Mouse (Mus musculus): Measurements from ENCODE around the gene Acer2. TPM values are rescaled to one million over a fixed set of nuclear protein-coding genes. Genes with fewer than 3 reads are reported as not detected.

The Acer2 gene
- polyA plus RNA-seq, 1 experiment from 2014 or later, result 8.1 TPM

- Histone ChIP-seq H3K9me3 (replicated peaks) (no peaks in the 10 kb centered on the region), H3K27me3 (replicated peaks) (no peaks in the 10 kb centered on the region), H3K4me2 (no peak overlapping the region), H3K9ac (no peak overlapping the region), H3K4me1 (peaks cover 6% of the 10 kb centered on the region; the same call in 1 of the 2 replicates), H3K36me3 (no peaks in the 10 kb centered on the region), H3K27ac (peak overlapping the region; percentile 30; the same call in 1 of the 2 replicates), H3K4me3 (no peak overlapping the region)
- WGBS (ENCODE audit: insufficient replicate concordance), result 33% methylated on average over 14 of the region's 14 CpGs
- ATAC-seq, result peak; percentile 40
These were observed 24.7 kb downstream of the Acer2 start for GRCm38 (mm10) chr4:86898791-86899474.

- peak; percentile 30; the same call in 1 of the 2 replicates for ATAC-seq
These were observed 28.2 kb downstream of the Acer2 start for GRCm38 (mm10) chr4:86902351-86902750.

GRCm38 (mm10) chr4:86904969-86905368 lies 30.8 kb downstream of the Acer2 start:
- Histone ChIP-seq H3K36me3 (no peaks in the 10 kb centered on the region), H3K27ac (no peak overlapping the region), H3K4me1 (0 out of 2 replicates have a peak, but pooled peaks cover 6% of the 10 kb centered on the region), H3K4me2 (no peak overlapping the region), H3K9me3 (replicated peaks) (no peaks in the 10 kb centered on the region), H3K4me3 (no peak overlapping the region), H3K27me3 (replicated peaks) (no peaks in the 10 kb centered on the region), H3K9ac (no peak overlapping the region)
- WGBS (ENCODE audit: insufficient replicate concordance), result 21% methylated on average over 3 of the region's 3 CpGs
- ATAC-seq, result no peak

More at GRCm38 (mm10) chr4:86902351-86902750, 28.2 kb downstream of the Acer2 start:
- Histone ChIP-seq H3K4me1 (peaks cover 6% of the 10 kb centered on the region; the same call in 1 of the 2 replicates), H3K27me3 (replicated peaks) (no peaks in the 10 kb centered on the region), H3K27ac (peak overlapping the region; percentile 25; the same call in 1 of the 2 replicates), H3K9me3 (replicated peaks) (no peaks in the 10 kb centered on the region), H3K36me3 (no peaks in the 10 kb centered on the region), H3K9ac (no peak overlapping the region), H3K4me2 (no peak overlapping the region), H3K4me3 (no peak overlapping the region)
- 23% methylated on average over 6 of the region's 6 CpGs for WGBS (ENCODE audit: insufficient replicate concordance)

- Histone ChIP-seq H3K9me3 (replicated peaks) (no peaks in the 10 kb centered on the region), H3K4me3 (no peak overlapping the region), H3K4me2 (no peak overlapping the region), H3K36me3 (no peaks in the 10 kb centered on the region), H3K27ac (no peak overlapping the region), H3K9ac (no peak overlapping the region), H3K27me3 (replicated peaks) (no peaks in the 10 kb centered on the region), H3K4me1 (0 out of 2 replicates have a peak, but pooled peaks cover 6% of the 10 kb centered on the region)
- WGBS (ENCODE audit: insufficient replicate concordance), result 74% methylated on average over 1 of the region's 1 CpGs
- no peak for ATAC-seq
These were observed 31.7 kb downstream of the Acer2 start for GRCm38 (mm10) chr4:86905869-86906268.

GRCm38 (mm10) chr4:86911576-86912341 lies 37.6 kb downstream of the Acer2 start:
- no peak overlapping the region for H3K4me3 ChIP-seq
- H3K27ac ChIP-seq, result no peak overlapping the region
- H3K36me3 ChIP-seq, result no peaks in the 10 kb centered on the region
- H3K9me3 ChIP-seq (replicated peaks), result no peaks in the 10 kb centered on the region
- peaks cover 10% of the 10 kb centered on the region for H3K4me1 ChIP-seq
- H3K9ac ChIP-seq, result no peak overlapping the region
- no peak for ATAC-seq
- 43% methylated on average over 18 of the region's 18 CpGs for WGBS (ENCODE audit: insufficient replicate concordance)
- H3K4me2 ChIP-seq, result no peak overlapping the region
- no peaks in the 10 kb centered on the region for H3K27me3 ChIP-seq (replicated peaks)

GRCm38 (mm10) chr4:86912757-86913156 lies 38.6 kb downstream of the Acer2 start:
- Histone ChIP-seq H3K27ac (no peak overlapping the region), H3K27me3 (replicated peaks) (no peaks in the 10 kb centered on the region), H3K9ac (no peak overlapping the region), H3K4me1 (peaks cover 10% of the 10 kb centered on the region), H3K36me3 (no peaks in the 10 kb centered on the region), H3K4me3 (no peak overlapping the region), H3K9me3 (replicated peaks) (no peaks in the 10 kb centered on the region), H3K4me2 (no peak overlapping the region)
- ATAC-seq, result no peak
- WGBS (ENCODE audit: insufficient replicate concordance), result 58% methylated on average over 7 of the region's 7 CpGs

GRCm38 (mm10) chr4:86916062-86916461 lies 41.9 kb downstream of the Acer2 start:
- H3K27ac ChIP-seq, result no peak overlapping the region
- H3K9ac ChIP-seq, result no peak overlapping the region
- 42% methylated on average over 1 of the region's 1 CpGs for WGBS (ENCODE audit: insufficient replicate concordance)
- no peaks in the 10 kb centered on the region for H3K9me3 ChIP-seq (replicated peaks)
- H3K4me1 ChIP-seq, result peaks cover 10% of the 10 kb centered on the region
- H3K4me2 ChIP-seq, result no peak overlapping the region
- H3K36me3 ChIP-seq, result no peaks in the 10 kb centered on the region
- H3K27me3 ChIP-seq (replicated peaks), result no peaks in the 10 kb centered on the region
- no peak overlapping the region for H3K4me3 ChIP-seq
- ATAC-seq, result no peak

GRCm38 (mm10) chr4:86923476-86924055 lies 49.4 kb downstream of the Acer2 start:
- Histone ChIP-seq H3K27ac (no peak overlapping the region), H3K36me3 (no peaks in the 10 kb centered on the region), H3K27me3 (replicated peaks) (no peaks in the 10 kb centered on the region), H3K9ac (no peak overlapping the region), H3K4me3 (no peak overlapping the region), H3K9me3 (replicated peaks) (no peaks in the 10 kb centered on the region), H3K4me1 (no peaks in the 10 kb centered on the region), H3K4me2 (no peak overlapping the region)
- WGBS (ENCODE audit: insufficient replicate concordance), result 70% methylated on average over 3 of the region's 3 CpGs
- ATAC-seq, result no peak

- no peaks in the 10 kb centered on the region for H3K36me3 ChIP-seq
- no peaks in the 10 kb centered on the region for H3K4me1 ChIP-seq
- H3K9ac ChIP-seq, result no peak overlapping the region
- H3K27ac ChIP-seq, result no peak overlapping the region
- WGBS (ENCODE audit: insufficient replicate concordance), result 11% methylated on average over 9 of the region's 9 CpGs
- no peak for ATAC-seq
- no peaks in the 10 kb centered on the region for H3K9me3 ChIP-seq (replicated peaks)
- no peak overlapping the region for H3K4me2 ChIP-seq
- no peak overlapping the region for H3K4me3 ChIP-seq
- no peaks in the 10 kb centered on the region for H3K27me3 ChIP-seq (replicated peaks)
These were observed 50.7 kb downstream of the Acer2 start for GRCm38 (mm10) chr4:86924804-86925458.

GRCm38 (mm10) chr4:86926997-86927396 lies 52.8 kb downstream of the Acer2 start:
- H3K9me3 ChIP-seq (replicated peaks), result no peaks in the 10 kb centered on the region
- WGBS (ENCODE audit: insufficient replicate concordance), result 71% methylated on average over 3 of the region's 3 CpGs
- peaks cover 4% of the 10 kb centered on the region; the same call in 1 of the 2 replicates for H3K4me1 ChIP-seq
- no peaks in the 10 kb centered on the region for H3K36me3 ChIP-seq
- H3K9ac ChIP-seq, result no peak overlapping the region
- ATAC-seq, result no peak
- no peak overlapping the region for H3K4me2 ChIP-seq
- no peak overlapping the region for H3K27ac ChIP-seq
- no peak overlapping the region for H3K4me3 ChIP-seq
- H3K27me3 ChIP-seq (replicated peaks), result peaks cover 8% of the 10 kb centered on the region; the same call in 1 of the 2 replicates

GRCm38 (mm10) chr4:86930101-86930635 lies 56.0 kb downstream of the Acer2 start:
- H3K9ac ChIP-seq, result no peak overlapping the region
- peaks cover 4% of the 10 kb centered on the region; the same call in 1 of the 2 replicates for H3K4me1 ChIP-seq
- no peaks in the 10 kb centered on the region for H3K36me3 ChIP-seq
- peak overlapping the region; percentile 55 for H3K4me3 ChIP-seq
- no peaks in the 10 kb centered on the region for H3K9me3 ChIP-seq (replicated peaks)
- no peak for ATAC-seq
- peak overlapping the region; percentile 70 for H3K4me2 ChIP-seq
- H3K27me3 ChIP-seq (replicated peaks), result peaks cover 8% of the 10 kb centered on the region; the same call in 1 of the 2 replicates
- 76% methylated on average over 7 of the region's 7 CpGs for WGBS (ENCODE audit: insufficient replicate concordance)
- H3K27ac ChIP-seq, result no peak overlapping the region

Data from liver, embryonic 12.5 days (tissue).